Mouse (Mus musculus) liver, embryonic 16.5 days (tissue): ENCODE measurements around the gene Pax7. TPM values are rescaled to one million over a fixed set of nuclear protein-coding genes. Genes with fewer than 3 reads are reported as not detected.

Source experiments
- ATAC-seq: fragments of 200-750 bp; cut with Nextera tagmentation; 2 replicates; pipeline ENCODE4 v1.8.0; 2017; ENCODE audit warnings: low read depth, mild to moderate bottlenecking, moderate number of reproducible peaks, moderate library complexity
- H3K27ac ChIP-seq: fragments of 300-500 bp; sonication (generic); 2 replicates; pipeline ENCODE4 v1.5.1; 2014; ENCODE audit warnings: mild to moderate bottlenecking, low read length
- H3K27me3 ChIP-seq: fragments of 300-500 bp; sonication (generic); 2 replicates; pipeline ENCODE4 v1.6.1; 2014; ENCODE audit warnings: low read depth, low read length, mixed read lengths; ENCODE audit not compliant: control insufficient read depth, insufficient read depth
- H3K36me3 ChIP-seq: fragments of 300-500 bp; sonication (generic); 2 replicates; pipeline ENCODE4 v1.6.1; 2014; ENCODE audit warnings: mild to moderate bottlenecking; ENCODE audit not compliant: control insufficient read depth, insufficient read depth
- H3K4me1 ChIP-seq: fragments of 300-500 bp; sonication (generic); 2 replicates; pipeline ENCODE4 v1.6.1; 2014; ENCODE audit warnings: low read depth, low read length, mixed read lengths; ENCODE audit not compliant: control insufficient read depth
- H3K4me2 ChIP-seq: fragments of 300-500 bp; sonication (generic); 2 replicates; pipeline ENCODE4 v1.6.1; 2014; ENCODE audit warnings: low read depth, low read length, mixed read lengths
- H3K4me3 ChIP-seq: fragments of 300-500 bp; sonication (generic); 2 replicates; pipeline ENCODE4 v1.5.1; 2014; ENCODE audit warnings: low read depth, mild to moderate bottlenecking, low read length
- H3K9ac ChIP-seq: fragments of 300-500 bp; sonication (generic); 2 replicates; pipeline ENCODE4 v1.6.1; 2014; ENCODE audit warnings: low read depth, low read length
- H3K9me3 ChIP-seq: fragments of 300-500 bp; sonication (generic); replicated peaks from 2 replicates; pipeline ENCODE4 v1.6.1; 2016; ENCODE audit warnings: low read length; ENCODE audit not compliant: control insufficient read depth
- WGBS: fragments of 180-500 bp; shearing (Covaris S2); extraction: QIAGEN DNeasy Blood & Tissue Kit; methylation state at CpG from one replicate; pipeline ENCODE4 v1.1.7; 2014; ENCODE audit not compliant: insufficient replicate concordance; 5-methylcytosine and 5-hydroxymethylcytosine counted together
- polyA plus RNA-seq: library from polyadenylated mRNA; unstranded; fragments of >200 nt; fragmentation: Nextera tagmentation; extraction: Ambion mirVana; gene quantifications from 2 replicates; pipeline ENCODE4 v1.2.1, GENCODE M21; 2015

The Pax7 gene
- polyA plus RNA-seq, 1 experiment from 2014 or later, result not detected

GRCm38 (mm10) chr4:139804896-139805295 is 28.4 kb downstream of the Pax7 start:
- H3K9me3 ChIP-seq, result no peaks in the 10 kb centered on the region
- H3K36me3 ChIP-seq, result no peaks in the 10 kb centered on the region
- H3K9ac ChIP-seq, result no peak overlapping the region
- H3K4me1 ChIP-seq, result no peaks in the 10 kb centered on the region
- peaks cover 12% of the 10 kb centered on the region for H3K27me3 ChIP-seq
- WGBS, result 57% methylated on average over 8 of the region's 8 CpGs
- H3K4me2 ChIP-seq, result no peak overlapping the region
- no peak for ATAC-seq
- H3K27ac ChIP-seq, result no peak overlapping the region
- H3K4me3 ChIP-seq, result no peak overlapping the region

DNA sequence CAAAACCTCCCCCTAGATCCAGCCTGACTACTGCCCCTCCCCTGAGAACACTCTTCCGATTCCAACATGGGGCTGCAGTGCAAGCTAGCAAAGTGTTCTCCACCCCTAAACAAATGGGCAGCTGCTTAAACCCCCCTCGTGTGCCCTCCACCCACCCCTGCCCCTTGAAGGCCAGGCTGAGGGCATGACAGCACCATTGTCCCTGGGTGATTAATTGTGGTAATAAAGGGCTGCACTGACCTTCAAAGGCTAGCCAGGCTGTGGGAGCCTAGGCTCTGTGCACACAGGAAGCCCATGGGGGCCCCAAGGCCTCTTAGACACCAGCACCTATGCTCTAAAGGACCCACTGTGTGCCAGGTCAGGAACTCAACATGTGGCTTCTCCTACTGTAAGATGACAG is 29.3 kb downstream of the Pax7 start:
- H3K9ac ChIP-seq, result no peak overlapping the region
- no peaks in the 10 kb centered on the region for H3K4me1 ChIP-seq
- ATAC-seq, result no peak
- H3K27me3 ChIP-seq, result peaks cover 10% of the 10 kb centered on the region
- 13% methylated on average over 2 of the region's 2 CpGs for WGBS
- H3K36me3 ChIP-seq, result no peaks in the 10 kb centered on the region
- no peaks in the 10 kb centered on the region for H3K9me3 ChIP-seq
- H3K4me3 ChIP-seq, result no peak overlapping the region
- no peak overlapping the region for H3K4me2 ChIP-seq
- no peak overlapping the region for H3K27ac ChIP-seq

DNA sequence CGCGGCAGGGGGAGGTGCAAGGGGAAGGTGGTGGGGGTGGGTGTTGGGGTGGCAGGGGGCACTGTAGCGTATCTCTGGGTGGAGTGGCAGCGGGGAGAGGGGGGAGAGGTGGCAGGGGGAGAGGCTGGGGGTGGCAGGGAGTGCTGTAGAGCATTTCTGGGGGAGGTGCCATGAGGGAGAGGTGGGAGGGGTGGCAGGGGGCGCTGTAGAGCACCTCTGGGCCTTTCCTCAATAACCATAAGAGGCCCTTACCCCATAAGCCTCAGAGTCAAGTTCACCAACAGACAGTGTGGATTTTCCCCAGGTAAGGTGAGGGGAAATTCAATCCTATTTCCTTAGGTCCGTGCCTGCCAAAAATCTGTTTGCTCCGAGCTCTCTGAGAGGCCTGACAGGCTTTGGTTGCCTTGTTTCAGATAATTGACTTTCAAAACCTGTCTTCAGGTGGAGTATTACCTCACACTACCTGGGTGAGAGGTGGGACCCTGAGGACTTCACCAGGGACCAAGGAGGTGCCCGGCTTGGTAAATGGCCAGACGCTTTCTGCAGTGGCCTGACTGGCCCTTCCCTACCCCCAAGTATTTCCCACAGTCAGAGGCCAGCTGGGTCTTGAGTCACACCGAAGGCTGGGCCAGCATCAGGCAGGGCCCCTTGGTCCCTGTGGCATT is 33.8 kb downstream of the Pax7 start:
- Histone ChIP-seq H3K9ac (no peak overlapping the region), H3K27me3 (no peaks in the 10 kb centered on the region; the same call in none of the 2 replicates), H3K36me3 (no peaks in the 10 kb centered on the region), H3K4me2 (no peak overlapping the region), H3K4me3 (no peak overlapping the region), H3K27ac (no peak overlapping the region), H3K4me1 (no peaks in the 10 kb centered on the region), H3K9me3 (no peaks in the 10 kb centered on the region)
- WGBS, result 53% methylated on average over 9 of the region's 10 CpGs
- no peak for ATAC-seq

DNA sequence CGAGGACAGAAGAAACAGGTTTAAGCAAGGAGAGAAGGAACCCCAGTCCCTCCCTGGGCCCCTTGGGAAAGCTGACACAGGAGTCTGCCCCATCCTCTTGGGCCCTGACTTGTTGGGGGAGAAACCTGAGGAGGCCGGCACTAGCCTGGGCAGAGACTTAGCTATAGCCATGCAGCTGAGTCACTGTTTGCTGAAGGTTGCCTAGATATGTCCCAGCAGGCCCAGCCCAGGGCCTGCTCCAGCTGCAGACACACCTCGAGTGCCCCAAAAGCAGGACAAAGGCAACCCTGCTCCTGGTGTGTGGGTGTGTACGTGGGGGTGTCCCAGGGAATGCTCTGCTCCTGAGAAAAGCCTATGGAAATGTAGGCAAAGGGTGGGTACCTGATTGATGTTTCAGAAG is 36.0 kb downstream of the Pax7 start:
- Histone ChIP-seq H3K9me3 (no peaks in the 10 kb centered on the region), H3K4me3 (no peak overlapping the region), H3K27ac (no peak overlapping the region), H3K27me3 (no peaks in the 10 kb centered on the region; the same call in 1 of the 2 replicates), H3K36me3 (no peaks in the 10 kb centered on the region), H3K4me2 (no peak overlapping the region), H3K4me1 (no peaks in the 10 kb centered on the region), H3K9ac (no peak overlapping the region)
- no peak for ATAC-seq
- WGBS, result 27% methylated on average over 4 of the region's 4 CpGs

DNA sequence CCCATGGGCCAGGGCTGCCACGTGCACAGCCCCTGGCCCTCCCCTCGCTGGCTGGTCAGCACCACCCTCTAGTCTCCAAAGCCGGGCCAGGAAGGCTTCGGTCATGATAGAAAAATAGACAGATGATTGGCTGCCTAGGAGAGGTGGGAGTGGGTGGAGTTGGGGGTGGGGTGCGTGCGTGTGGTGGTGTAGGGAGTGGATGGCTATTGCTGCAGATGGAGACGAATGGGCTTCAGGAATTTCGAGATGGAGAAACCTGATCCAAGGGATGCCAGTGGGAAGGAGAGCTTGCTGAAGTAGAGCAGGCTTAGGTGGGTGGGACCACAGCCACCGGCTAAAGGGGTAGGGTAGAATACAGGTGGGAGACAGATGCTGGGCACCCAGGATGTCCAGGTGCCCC is 37.2 kb downstream of the Pax7 start:
- H3K4me1 ChIP-seq, result no peaks in the 10 kb centered on the region
- ATAC-seq, result no peak
- no peaks in the 10 kb centered on the region; the same call in 1 of the 2 replicates for H3K27me3 ChIP-seq
- H3K27ac ChIP-seq, result no peak overlapping the region
- no peak overlapping the region for H3K9ac ChIP-seq
- H3K4me2 ChIP-seq, result no peak overlapping the region
- 23% methylated on average over 9 of the region's 9 CpGs for WGBS
- no peaks in the 10 kb centered on the region for H3K9me3 ChIP-seq
- no peak overlapping the region for H3K4me3 ChIP-seq
- H3K36me3 ChIP-seq, result no peaks in the 10 kb centered on the region

DNA sequence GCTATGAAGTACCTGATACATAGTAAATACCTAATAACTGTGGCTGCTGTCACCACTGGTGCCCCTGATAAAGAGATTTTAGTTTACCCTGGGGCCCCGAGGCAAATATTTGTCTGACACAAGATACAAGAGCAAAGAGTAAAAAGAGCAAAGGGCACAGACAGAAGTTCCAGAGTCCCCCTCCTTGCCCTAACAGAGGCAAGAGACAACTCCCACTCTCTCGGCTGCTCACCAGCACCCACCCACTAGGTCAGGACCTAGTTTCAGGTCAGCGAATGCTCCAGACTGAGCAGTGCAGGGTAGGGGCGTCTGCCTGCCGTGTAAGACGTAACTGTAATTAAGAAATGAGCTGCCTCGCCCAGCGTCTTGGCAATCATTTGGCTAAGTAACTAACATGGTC is 42.2 kb downstream of the Pax7 start:
- Histone ChIP-seq H3K4me3 (no peak overlapping the region), H3K9me3 (no peaks in the 10 kb centered on the region), H3K9ac (no peak overlapping the region), H3K4me2 (no peak overlapping the region), H3K4me1 (no peaks in the 10 kb centered on the region; the same call in 1 of the 2 replicates), H3K27me3 (no peaks in the 10 kb centered on the region; the same call in 1 of the 2 replicates), H3K36me3 (no peaks in the 10 kb centered on the region), H3K27ac (no peak overlapping the region)
- peak; percentile 76 for ATAC-seq
- 46% methylated on average over 8 of the region's 8 CpGs for WGBS

- Histone ChIP-seq H3K4me1 (no peaks in the 10 kb centered on the region; the same call in 1 of the 2 replicates), H3K4me2 (no peak overlapping the region), H3K9ac (no peak overlapping the region), H3K27me3 (no peaks in the 10 kb centered on the region), H3K27ac (no peak overlapping the region), H3K4me3 (no peak overlapping the region), H3K36me3 (no peaks in the 10 kb centered on the region), H3K9me3 (no peaks in the 10 kb centered on the region)
- ATAC-seq, result no peak
- 67% methylated on average over 7 of the region's 7 CpGs for WGBS
These were observed 43.6 kb downstream of the Pax7 start for GRCm38 (mm10) chr4:139789772-139790171.

- Histone ChIP-seq H3K36me3 (no peaks in the 10 kb centered on the region), H3K4me2 (no peak overlapping the region), H3K27me3 (peaks cover 7% of the 10 kb centered on the region; the same call in 1 of the 2 replicates), H3K27ac (no peak overlapping the region), H3K9me3 (no peaks in the 10 kb centered on the region), H3K4me1 (no peaks in the 10 kb centered on the region), H3K9ac (no peak overlapping the region), H3K4me3 (no peak overlapping the region)
- 39% methylated on average over 9 of the region's 9 CpGs for WGBS
- ATAC-seq, result no peak
These were observed 50.3 kb downstream of the Pax7 start for GRCm38 (mm10) chr4:139782926-139783467.

DNA sequence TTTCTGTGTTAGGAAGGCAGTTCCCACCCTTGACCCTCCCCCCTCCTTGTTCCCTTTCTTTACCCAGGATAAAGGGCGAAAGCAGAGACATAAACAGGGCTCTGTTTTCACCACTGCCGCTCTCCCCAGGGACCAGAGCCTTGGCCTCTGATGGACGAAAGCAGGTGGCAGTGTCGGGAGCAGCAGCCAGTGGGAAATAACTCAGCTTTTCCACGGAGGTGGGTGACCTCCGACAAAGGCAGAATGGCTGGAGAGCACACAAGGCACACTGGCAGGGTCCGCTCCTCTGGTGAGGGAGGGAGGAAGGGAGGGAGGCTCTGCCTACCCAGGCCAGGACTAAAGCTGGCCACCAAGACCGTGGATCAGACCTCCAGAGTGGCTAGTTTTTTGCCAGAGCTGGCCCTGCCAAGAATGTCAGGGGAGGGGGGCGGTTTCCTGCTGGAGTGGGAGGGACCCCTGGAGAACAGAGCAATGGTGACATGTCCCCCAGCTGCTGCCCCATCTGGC is 62.1 kb downstream of the Pax7 start:
- no peak for ATAC-seq
- Histone ChIP-seq H3K27ac (no peak overlapping the region), H3K9ac (no peak overlapping the region), H3K36me3 (no peaks in the 10 kb centered on the region), H3K27me3 (peaks cover 16% of the 10 kb centered on the region), H3K4me3 (no peak overlapping the region), H3K9me3 (no peaks in the 10 kb centered on the region), H3K4me2 (no peak overlapping the region), H3K4me1 (no peaks in the 10 kb centered on the region)
- 7% methylated on average over 9 of the region's 9 CpGs for WGBS
